Mouse (Mus musculus): Measurements from ENCODE around the gene Dnah7a.
"Not testable (repeated sequence)": the region's sequence is repeated elsewhere in the genome, so short reads cannot be mapped to it uniquely, and the experiment has no call there.

Gene Dnah7a

GRCm38 (mm10) chr1:53664268-53664667, 42.3 kb downstream of the Dnah7a start:
- not testable (repeated sequence) for DNase-seq

GRCm38 (mm10) chr1:53639865-53640794, 66.5 kb downstream of the Dnah7a start:
- DNase-seq: no peak

- not testable (repeated sequence) for DNase-seq
These were observed 70.9 kb downstream of the Dnah7a start for GRCm38 (mm10) chr1:53635641-53636040.

- not testable (repeated sequence) for DNase-seq
These were observed 74.5 kb downstream of the Dnah7a start for GRCm38 (mm10) chr1:53632040-53632439.

- no peak for DNase-seq
These were observed 76.6 kb downstream of the Dnah7a start for GRCm38 (mm10) chr1:53630011-53630410.

GRCm38 (mm10) chr1:53613486-53613885, 93.1 kb downstream of the Dnah7a start:
- no peak for DNase-seq

- not testable (repeated sequence) for DNase-seq
These were observed 125.3 kb downstream of the Dnah7a start for GRCm38 (mm10) chr1:53581326-53581725.

GRCm38 (mm10) chr1:53557918-53558317, 148.7 kb downstream of the Dnah7a start:
- DNase-seq: not testable (repeated sequence)

- DNase-seq: not testable (repeated sequence)
These were observed 159.6 kb downstream of the Dnah7a start for GRCm38 (mm10) chr1:53547018-53547417.

- peak; percentile 33 for DNase-seq
These were observed 168.2 kb downstream of the Dnah7a start for GRCm38 (mm10) chr1:53538356-53538755.

GRCm38 (mm10) chr1:53534826-53535225, 171.8 kb downstream of the Dnah7a start:
- not testable (repeated sequence) for DNase-seq

- not testable (repeated sequence) for DNase-seq
These were observed 180.6 kb downstream of the Dnah7a start for GRCm38 (mm10) chr1:53526021-53526420.

- no peak for DNase-seq
These were observed 232.9 kb downstream of the Dnah7a start for GRCm38 (mm10) chr1:53473699-53474098.

GRCm38 (mm10) chr1:53472084-53472483, 234.5 kb downstream of the Dnah7a start:
- DNase-seq: not testable (repeated sequence)

GRCm38 (mm10) chr1:53467325-53467670, 239.3 kb downstream of the Dnah7a start:
- DNase-seq: no peak

GRCm38 (mm10) chr1:53466524-53467324, 239.9 kb downstream of the Dnah7a start:
- DNase-seq: not testable (repeated sequence)

- not testable (repeated sequence) for DNase-seq
These were observed 267.4 kb downstream of the Dnah7a start for GRCm38 (mm10) chr1:53439173-53439572.

GRCm38 (mm10) chr1:53432433-53432832, 274.2 kb downstream of the Dnah7a start:
- DNase-seq: not testable (repeated sequence)

- no peak for DNase-seq
These were observed 300.7 kb downstream of the Dnah7a start for GRCm38 (mm10) chr1:53405803-53406325.

GRCm38 (mm10) chr1:53393936-53394760, 312.4 kb downstream of the Dnah7a start:
- not testable (repeated sequence) for DNase-seq

- DNase-seq: no peak
These were observed 317.8 kb downstream of the Dnah7a start for GRCm38 (mm10) chr1:53388762-53389161.

- no peak for DNase-seq
These were observed 322.4 kb downstream of the Dnah7a start for GRCm38 (mm10) chr1:53384085-53384688.

Data from kidney, adult 9 months (tissue).